Mouse (Mus musculus): ENCODE measurements at regions not wholly inside any gene's neighbourhood (a gene's known extent, or its start where the extent isn't known, plus 50 kb on each side); places are given as distances from the start of the nearest gene placed in this dataset.

DNA sequence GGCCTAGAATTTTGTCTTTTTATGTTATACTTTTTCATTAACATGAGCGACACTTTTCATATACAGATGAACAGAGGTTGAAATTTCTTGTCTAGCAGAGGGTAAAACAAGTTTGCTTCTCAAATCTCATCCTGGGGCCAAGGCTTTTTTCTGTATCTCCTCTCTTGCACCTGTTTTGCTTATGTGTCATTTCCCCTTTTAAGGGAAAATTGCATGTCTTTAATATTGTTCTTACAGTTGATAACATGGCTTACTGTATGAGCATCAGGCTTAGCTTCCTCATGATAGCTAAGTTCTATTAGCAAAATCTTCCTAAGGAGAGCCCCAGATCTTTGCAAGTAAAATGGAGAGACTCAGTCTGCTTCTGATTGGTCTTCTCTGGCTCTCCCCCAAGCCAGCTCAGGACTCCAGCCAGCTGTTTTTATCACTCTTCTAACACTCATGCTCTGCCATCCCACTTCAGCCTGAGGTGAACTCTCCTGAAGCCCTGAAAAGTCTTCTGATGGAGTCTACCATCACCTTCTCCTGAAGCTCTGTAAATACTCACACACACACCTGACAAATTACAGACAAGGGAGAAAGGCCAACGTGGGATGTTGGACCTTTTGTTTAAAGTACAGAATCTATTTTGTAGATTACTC lies 160.8 kb downstream of the Wdr20rt start:
- no peak for DNase-seq (ENCODE audit: low read depth)

DNA sequence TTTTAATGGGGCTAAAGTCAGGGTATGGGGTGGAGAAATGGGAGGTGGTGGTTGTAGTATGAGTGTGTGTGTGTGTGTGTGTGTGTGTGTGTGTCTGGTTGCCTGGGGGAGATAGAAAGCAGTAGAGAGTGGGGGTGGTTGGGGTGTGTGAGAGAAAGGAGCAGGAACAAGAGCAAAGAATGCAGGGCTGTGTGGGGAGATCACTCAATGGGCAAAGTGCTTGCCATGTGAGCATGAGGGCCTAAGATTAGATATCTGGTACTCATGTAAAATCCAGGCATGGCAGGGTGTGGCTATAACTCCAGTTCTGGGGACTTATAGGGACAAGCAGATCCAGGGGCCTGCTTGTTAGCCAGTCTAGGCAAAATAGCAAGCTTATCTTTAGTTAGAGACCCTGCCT lies 161.7 kb downstream of the Wdr20rt start:
- no peak for DNase-seq (ENCODE audit: low read depth)
- no peak for TF ChIP-seq POLR2A (IDR thresholded peaks at IDR 0.05; ENCODE audit: borderline replicate concordance, extremely low read depth, insufficient read depth, insufficient read length, poor library complexity, severe bottlenecking)
- TF ChIP-seq CTCF (IDR thresholded peaks at IDR 0.05; ENCODE audit: borderline replicate concordance, extremely low read depth, insufficient read depth, insufficient read length) = no peak

More for the DNA sequence above, 160.8 kb downstream of the Wdr20rt start:
- TF ChIP-seq POLR2A (IDR thresholded peaks at IDR 0.05; ENCODE audit: borderline replicate concordance, extremely low read depth, insufficient read depth, insufficient read length, poor library complexity, severe bottlenecking) = no peak
- TF ChIP-seq CTCF (IDR thresholded peaks at IDR 0.05; ENCODE audit: borderline replicate concordance, extremely low read depth, insufficient read depth, insufficient read length) = no peak

DNA sequence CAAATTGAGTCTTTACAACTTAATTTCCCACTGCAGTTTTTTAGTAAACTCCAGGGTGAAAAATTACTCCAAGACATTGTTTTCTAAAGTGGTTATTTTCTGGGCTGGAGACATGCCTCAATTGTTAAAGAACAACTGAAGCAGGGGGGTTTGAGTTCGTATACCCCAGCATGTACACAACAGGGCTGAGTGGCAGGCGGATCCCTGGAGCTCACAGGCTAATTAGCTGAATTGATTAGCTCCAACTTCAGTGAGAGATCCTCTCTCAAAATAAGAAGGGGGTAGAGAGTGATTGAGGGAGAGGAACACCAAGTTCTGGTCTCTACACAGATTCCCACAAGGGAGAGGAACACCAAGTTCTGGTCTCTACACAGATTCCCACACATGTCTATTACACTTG lies 164.2 kb downstream of the Wdr20rt start:
- TF ChIP-seq POLR2A (IDR thresholded peaks at IDR 0.05; ENCODE audit: borderline replicate concordance, extremely low read depth, insufficient read depth, insufficient read length, poor library complexity, severe bottlenecking) (no peak), CTCF (IDR thresholded peaks at IDR 0.05; ENCODE audit: borderline replicate concordance, extremely low read depth, insufficient read depth, insufficient read length) (no peak)
- DNase-seq (ENCODE audit: low read depth) = peak; percentile 22

DNA sequence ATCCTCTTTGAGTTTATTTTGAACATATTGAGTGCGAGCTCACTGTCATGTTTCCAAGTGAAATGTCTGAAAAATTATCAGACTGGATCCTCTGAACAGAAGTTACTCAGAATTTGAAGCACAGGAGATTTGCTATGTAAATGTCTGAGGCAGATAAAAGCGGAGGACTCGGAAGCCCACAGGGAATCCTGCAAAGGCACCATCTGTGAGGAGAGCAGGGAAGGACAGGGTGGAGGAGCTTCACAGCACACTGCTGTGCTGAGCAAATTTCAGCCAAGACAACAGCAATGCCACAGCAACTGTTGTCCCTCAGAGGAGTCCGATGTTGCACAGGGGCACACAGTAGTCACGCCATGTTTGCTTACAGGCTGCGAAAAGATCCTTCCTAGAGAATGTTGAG lies 165.0 kb downstream of the Wdr20rt start:
- DNase-seq (ENCODE audit: low read depth) = peak; percentile 24
- TF ChIP-seq POLR2A (IDR thresholded peaks at IDR 0.05; ENCODE audit: borderline replicate concordance, extremely low read depth, insufficient read depth, insufficient read length, poor library complexity, severe bottlenecking) = no peak
- no peak for TF ChIP-seq CTCF (IDR thresholded peaks at IDR 0.05; ENCODE audit: borderline replicate concordance, extremely low read depth, insufficient read depth, insufficient read length)

DNA sequence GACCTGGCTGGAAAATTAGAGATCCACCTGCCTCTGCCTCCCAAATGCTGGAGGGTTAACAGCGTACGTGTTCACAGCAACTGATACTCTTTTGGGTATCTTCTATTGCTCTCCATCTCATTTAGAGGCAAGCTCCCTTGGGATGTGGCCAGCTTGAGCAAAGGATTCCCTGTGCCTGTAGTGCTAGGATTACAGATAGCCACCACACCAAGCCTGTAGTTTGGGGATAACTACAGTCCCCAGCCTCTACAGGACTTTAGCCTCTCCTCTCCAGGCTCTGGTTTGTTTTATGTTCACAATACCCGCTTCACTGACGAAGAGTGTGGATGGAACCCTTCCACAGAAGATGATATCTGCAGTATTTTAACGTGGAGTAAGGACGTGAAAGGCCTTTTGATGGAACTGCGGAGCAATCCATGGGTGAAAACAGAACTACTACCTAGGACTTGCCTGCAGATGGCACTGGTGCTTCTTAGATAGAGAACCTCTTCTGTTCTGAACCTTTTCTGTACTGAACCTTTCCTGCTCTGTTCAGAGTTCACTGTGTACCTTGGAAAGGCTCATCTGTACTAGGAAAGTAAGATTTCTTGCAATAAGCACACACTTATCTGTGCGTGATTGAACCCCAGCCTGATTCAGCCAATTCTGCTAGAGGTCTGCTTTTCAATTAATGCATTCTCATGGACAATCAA lies 176.6 kb downstream of the Wdr20rt start:
- TF ChIP-seq POLR2A (IDR thresholded peaks at IDR 0.05; ENCODE audit: borderline replicate concordance, extremely low read depth, insufficient read depth, insufficient read length, poor library complexity, severe bottlenecking) = no peak
- peak; percentile 67 for TF ChIP-seq CTCF (IDR thresholded peaks at IDR 0.05; ENCODE audit: borderline replicate concordance, extremely low read depth, insufficient read depth, insufficient read length)
- peak; percentile 88 for DNase-seq (ENCODE audit: low read depth)

DNA sequence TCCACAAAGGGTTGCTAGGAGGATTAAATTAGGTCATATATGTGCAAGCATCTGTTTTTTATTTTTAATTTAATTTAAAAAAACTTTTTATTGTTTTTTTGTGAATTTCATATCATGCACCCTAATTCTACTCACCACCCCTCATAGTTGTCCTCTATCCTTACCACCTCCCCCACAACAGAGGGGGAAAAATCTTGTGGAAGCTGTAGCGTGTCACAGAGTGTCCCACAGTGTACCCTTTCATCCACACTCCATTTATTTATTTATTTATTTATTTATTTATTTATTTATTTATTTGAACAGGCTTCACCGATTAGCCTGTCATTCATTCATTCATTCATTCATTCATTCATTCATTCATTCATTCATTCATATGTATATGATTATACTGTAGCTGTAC lies 177.8 kb downstream of the Wdr20rt start:
- no peak for TF ChIP-seq POLR2A (IDR thresholded peaks at IDR 0.05; ENCODE audit: borderline replicate concordance, extremely low read depth, insufficient read depth, insufficient read length, poor library complexity, severe bottlenecking)
- no peak for TF ChIP-seq CTCF (IDR thresholded peaks at IDR 0.05; ENCODE audit: borderline replicate concordance, extremely low read depth, insufficient read depth, insufficient read length)
- no peak for DNase-seq (ENCODE audit: low read depth)

DNA sequence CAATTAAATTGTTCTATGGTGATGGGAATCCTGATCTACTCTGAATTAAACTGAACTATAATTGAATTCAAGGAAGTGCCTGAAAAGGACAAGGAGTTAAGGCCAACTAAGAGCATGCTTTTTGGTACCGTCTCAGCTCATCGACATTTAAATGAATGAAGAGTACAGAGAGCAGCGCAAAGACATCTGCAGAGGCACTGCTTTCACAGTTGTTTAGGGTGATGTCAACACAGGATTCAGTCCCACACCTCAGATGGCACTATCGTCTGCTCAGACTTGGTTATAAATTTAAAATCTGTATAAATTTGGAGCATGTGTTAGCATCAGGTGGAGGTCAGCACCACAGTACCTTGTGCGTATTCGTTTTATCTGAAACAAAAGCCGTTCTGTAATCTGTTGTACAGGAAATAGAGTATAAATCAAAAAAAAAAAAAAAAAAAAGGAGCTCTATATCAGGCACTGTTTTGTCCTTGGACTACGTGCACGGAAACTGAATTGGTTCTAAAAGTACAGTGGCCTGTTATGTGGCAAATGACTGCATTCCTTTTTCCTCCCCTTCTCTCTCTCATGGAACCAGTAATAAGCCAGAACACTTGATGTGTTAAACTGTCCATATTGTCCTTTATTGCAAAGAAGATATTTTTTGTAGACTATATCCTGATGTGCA lies 187.8 kb downstream of the Wdr20rt start:
- peak; percentile 41 for DNase-seq (ENCODE audit: low read depth)
- TF ChIP-seq CTCF (IDR thresholded peaks at IDR 0.05; ENCODE audit: borderline replicate concordance, extremely low read depth, insufficient read depth, insufficient read length) (no peak), POLR2A (IDR thresholded peaks at IDR 0.05; ENCODE audit: borderline replicate concordance, extremely low read depth, insufficient read depth, insufficient read length, poor library complexity, severe bottlenecking) (no peak)

DNA sequence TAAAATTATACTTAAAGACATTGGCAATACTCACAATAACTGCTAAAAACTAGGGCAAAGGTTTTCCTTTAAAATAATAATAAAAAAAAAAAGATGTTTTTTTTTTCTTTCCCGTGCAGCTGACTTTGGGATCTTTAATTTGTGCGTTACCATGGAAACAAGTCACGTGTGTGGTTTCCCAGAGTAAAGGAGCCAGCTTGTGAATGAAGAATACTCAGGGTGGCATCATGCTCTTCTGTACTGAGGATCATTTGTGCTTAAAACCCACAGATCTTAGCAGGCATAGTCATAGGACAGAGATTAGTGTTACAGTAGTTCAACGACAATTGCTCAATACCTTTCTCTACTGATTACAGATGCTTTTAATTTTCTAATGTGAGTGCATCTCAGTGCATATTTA lies 189.1 kb downstream of the Wdr20rt start:
- TF ChIP-seq CTCF (IDR thresholded peaks at IDR 0.05; ENCODE audit: borderline replicate concordance, extremely low read depth, insufficient read depth, insufficient read length) = no peak
- TF ChIP-seq POLR2A (IDR thresholded peaks at IDR 0.05; ENCODE audit: borderline replicate concordance, extremely low read depth, insufficient read depth, insufficient read length, poor library complexity, severe bottlenecking) = no peak
- peak; percentile 88 for DNase-seq (ENCODE audit: low read depth)

DNA sequence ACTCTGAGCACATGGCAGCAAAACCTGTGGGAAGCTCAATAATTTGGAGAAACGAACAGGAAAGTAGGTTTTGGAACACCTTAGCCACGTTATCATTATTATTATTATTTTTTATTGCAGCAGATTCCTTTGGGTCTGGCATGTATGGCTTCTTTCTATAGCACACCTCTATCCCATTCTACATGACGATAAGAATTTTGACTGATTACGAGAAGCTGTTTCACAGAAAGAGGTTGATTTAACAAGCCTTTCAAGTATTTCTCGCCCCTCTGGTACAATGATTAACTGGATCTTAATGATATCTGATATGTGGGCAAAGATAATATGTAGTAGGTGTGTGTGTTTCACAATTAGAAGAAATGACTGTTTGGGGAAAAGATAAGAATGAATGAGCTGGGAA lies 191.6 kb downstream of the Wdr20rt start:
- TF ChIP-seq POLR2A (IDR thresholded peaks at IDR 0.05; ENCODE audit: borderline replicate concordance, extremely low read depth, insufficient read depth, insufficient read length, poor library complexity, severe bottlenecking) = no peak
- TF ChIP-seq CTCF (IDR thresholded peaks at IDR 0.05; ENCODE audit: borderline replicate concordance, extremely low read depth, insufficient read depth, insufficient read length) = no peak
- no peak for DNase-seq (ENCODE audit: low read depth)

DNA sequence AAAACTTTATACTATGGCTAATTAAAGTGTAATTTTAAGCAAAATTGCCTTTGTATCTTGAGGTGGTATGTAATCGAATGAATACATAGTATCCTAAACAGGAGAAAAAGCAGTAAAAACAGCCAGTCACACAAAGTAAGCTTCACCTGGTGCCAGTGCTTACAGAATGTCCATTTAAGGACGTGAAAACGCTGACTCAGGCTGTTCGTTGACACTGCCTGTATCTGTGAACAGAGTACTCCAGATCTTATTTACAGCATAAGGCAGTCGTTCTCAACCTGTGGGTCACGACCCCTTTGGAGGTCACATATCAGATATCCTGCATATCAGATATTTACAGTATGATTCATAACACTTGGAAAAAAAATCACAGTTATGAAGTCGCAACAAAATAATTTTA lies 194.8 kb downstream of the Wdr20rt start:
- DNase-seq (ENCODE audit: low read depth) = no peak
- TF ChIP-seq CTCF (IDR thresholded peaks at IDR 0.05; ENCODE audit: borderline replicate concordance, extremely low read depth, insufficient read depth, insufficient read length) (no peak), POLR2A (IDR thresholded peaks at IDR 0.05; ENCODE audit: borderline replicate concordance, extremely low read depth, insufficient read depth, insufficient read length, poor library complexity, severe bottlenecking) (no peak)

DNA sequence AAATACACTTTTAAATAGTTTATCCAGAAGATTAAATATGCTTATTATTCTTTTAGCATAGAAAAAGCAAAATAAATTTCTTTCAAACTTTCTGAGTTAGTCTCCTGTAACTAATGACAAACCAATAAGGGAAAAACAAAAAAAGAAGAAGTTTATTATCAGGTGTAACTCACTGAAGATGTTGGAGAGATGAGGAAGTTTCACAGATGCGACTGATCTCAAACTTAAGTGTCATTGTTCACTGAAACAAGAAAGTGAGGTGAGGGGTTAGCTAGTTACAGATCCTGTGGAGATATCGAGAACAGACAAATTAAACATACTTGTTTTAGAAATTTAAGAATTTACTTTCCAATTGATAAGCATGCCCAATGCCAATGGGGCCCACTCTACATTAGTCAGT lies 199.2 kb downstream of the Wdr20rt start:
- DNase-seq (ENCODE audit: low read depth) = no peak
- no peak for TF ChIP-seq POLR2A (IDR thresholded peaks at IDR 0.05; ENCODE audit: borderline replicate concordance, extremely low read depth, insufficient read depth, insufficient read length, poor library complexity, severe bottlenecking)
- TF ChIP-seq CTCF (IDR thresholded peaks at IDR 0.05; ENCODE audit: borderline replicate concordance, extremely low read depth, insufficient read depth, insufficient read length) = no peak
